Mouse (Mus musculus) common myeloid progenitor, adult 5-6 weeks (primary cell): ENCODE measurements at regions not wholly inside any gene's neighbourhood (a gene's known extent, or its start where the extent isn't known, plus 50 kb on each side); places are given as distances from the start of the nearest gene placed in this dataset.
A peak's percentile ranks its signal among the peaks of the same experiment; 100 is the strongest.

Source experiments
- ATAC-seq: replicated peaks from 2 replicates; pipeline ENCODE4 v1.8.0; 2016; ENCODE audit warnings: low read depth, mild to moderate bottlenecking, moderate TSS enrichment, inconsistent platforms; ENCODE audit not compliant: poor library complexity, severe bottlenecking

DNA sequence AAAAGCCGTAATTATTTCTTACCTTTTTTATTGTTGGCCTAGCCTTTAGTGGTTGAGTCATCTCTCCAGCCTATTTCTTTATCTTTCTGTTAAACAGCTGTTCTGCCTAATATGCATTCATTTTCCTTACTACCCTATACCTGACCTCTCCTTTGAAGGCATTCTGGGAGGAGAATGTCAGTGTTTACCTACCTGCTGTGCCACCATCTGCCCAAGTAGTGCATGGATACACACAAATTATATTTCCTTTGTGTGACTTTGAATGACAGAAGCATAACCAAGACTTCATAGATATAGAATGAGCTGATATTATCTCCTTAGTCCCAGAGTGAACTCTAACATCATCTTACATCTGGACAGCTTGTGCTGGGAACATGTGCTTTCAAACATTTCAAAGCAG, 293.5 kb upstream of the Tom1l1 start:
- no peak for ATAC-seq

DNA sequence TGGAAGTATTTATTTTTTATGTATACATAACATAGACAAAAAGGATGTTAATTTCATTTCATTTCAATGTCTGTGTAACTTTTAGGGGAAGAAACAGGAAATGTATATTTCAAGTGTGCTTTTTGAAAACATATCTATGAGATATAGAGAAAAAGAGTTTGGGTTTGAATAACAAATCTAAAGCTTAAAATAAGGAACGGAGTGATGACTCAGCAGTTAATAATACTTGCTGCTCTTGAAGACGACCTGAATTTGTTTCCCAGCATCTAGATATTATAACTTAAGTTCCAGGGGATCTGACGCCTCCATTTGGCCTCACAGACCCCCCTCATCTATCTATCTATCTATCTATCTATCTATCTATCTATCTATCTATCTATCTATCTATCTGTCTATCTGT, 290.1 kb upstream of the Tom1l1 start:
- no peak for ATAC-seq

DNA sequence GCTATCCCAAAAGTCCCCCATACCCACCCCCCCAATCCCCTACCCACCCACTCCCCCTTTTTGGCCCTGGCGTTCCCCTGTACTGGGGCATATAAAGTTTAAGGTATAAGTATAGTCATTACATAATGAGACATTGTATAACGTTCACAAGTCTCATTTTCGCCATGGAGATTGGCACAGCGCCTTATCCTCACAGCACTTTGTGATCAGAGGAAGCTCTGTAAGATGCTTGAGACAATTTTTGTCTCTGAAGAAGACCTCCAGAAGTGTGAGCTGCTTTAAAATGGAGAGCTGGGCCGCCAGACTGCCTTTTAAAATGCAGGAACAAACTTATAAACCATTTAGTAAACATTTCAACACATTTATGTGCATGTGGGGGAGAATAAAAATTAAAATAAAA, 252.9 kb upstream of the Tom1l1 start:
- ATAC-seq: no peak

DNA sequence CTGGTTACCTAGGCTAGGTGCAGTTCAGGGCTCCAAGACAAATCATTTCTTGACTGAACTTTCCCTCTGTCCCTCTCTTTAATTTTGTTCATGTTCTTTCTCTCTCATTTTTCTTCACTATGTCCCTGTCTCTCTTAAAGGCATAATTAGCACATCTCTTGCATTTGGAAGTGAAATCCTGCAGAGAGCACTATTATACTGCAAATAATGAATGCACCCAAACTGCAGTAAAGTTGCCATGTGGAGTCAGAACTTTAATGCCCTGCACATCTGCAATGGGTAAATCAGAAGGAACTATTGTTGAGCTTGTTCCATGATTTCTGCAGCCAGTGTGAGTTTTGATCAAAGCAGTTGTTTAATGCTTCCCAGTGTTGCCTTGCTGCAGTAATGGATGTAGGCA, 237.6 kb upstream of the Tom1l1 start:
- no peak for ATAC-seq

DNA sequence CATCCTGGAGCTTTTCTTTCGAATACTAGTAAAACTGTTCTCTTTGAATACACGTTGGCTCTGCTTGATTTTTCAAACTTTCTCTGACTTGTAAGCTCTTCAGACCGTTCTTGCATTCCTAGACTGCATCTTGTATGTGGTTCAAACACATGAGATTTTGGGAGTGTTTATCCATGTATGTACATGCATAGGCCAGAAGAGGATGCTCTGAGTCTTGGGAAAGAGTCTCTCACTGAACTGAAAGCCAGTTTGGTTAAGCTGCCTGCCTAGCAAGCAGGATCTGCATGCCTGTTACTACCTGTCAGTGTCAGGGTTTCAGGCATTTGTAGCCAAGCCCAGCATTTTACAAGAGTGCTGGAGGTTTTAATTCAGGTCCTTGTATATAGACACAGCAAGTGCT, 229.6 kb upstream of the Tom1l1 start:
- ATAC-seq: no peak

DNA sequence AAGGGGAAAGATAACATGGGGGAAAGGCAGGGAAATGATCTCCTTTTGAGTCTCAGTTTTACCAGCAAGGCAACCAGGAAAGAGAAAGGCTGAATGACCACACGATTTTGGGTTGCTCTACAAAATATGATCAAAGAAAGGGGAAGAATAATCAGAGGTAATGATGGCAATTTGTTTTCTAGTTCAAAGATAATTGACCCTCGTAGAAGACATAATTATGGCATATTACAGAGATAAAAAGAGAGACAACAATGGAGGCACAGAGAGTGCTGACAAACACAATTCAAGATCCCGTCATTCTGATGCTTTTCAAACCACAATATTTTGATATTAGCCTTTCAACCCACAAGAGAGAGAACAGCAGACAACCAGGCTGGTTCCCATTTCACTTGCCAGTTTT, 206.1 kb upstream of the Tom1l1 start:
- ATAC-seq: no peak

DNA sequence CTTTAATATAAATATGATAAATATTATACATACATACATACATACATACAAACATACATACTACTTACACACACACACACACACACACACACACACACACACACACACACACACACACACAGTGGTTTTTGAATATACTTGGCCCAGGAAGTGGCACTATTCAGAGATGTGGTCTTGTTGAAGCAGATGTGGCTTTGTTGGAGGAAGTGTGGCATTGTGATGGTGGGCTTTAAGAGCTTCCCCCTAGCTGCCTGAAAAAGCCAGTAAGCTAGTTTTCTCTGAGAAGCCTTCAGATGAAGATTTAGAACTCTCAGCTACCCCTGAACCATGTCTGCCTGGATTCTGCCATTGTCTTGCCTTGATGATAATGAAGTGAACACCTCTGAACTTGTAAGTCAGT, 185.0 kb upstream of the Tom1l1 start:
- peak; percentile 62 for ATAC-seq

DNA sequence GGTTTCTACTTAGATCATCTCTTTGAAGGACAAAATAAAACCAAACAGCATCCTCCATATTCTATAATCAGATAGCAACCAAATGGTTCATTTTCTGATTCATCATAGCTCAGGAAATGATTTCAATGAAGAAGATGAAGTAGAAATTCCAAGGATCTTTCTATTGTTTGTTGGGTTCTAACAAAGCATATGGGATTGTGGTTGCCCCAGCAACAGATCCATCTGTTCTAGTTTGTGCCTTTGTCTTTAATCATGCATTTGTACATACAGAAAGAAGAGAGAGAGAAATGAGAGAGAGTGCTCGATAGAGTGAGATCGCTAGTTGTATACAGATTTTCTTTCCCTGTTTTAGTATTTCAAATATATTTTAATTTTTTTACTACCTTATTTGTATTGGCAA, 183.5 kb upstream of the Tom1l1 start:
- no peak for ATAC-seq

DNA sequence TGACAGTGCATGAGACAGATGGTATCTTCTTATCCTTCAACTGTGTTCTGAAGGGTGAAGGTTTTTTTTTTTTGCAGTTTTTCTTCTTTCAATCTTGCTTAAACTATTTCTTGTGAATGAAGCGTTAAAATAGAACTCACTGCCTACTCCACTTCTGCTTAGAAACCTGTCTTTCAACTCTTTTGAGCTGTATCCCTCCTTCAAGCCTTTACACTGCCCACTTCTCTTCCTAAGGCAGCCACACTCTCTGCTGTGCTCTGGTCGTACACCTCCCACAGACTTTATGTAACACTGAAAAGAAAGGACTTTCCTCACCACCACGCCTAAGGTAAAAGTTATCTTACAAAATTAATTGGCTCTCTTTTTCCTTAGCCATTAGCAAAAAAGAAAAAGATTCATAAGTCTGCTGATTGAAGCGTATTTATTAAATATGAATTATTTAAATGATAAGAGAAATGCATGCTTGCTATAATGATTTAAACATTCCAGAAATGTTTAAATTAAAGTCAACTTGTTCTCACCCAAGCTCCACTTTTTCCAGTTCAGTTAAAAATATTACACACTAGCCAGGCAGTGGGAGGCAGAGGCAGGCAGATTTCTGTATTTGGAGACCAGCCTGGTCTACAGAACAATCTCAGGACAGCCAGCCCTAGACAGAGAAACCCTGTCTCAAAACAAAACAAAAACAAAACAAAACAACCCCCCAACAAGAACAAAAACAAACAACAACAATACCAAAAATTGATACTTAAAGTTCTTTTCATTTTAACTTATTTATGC, 176.0 kb upstream of the Tom1l1 start:
- ATAC-seq: no peak

DNA sequence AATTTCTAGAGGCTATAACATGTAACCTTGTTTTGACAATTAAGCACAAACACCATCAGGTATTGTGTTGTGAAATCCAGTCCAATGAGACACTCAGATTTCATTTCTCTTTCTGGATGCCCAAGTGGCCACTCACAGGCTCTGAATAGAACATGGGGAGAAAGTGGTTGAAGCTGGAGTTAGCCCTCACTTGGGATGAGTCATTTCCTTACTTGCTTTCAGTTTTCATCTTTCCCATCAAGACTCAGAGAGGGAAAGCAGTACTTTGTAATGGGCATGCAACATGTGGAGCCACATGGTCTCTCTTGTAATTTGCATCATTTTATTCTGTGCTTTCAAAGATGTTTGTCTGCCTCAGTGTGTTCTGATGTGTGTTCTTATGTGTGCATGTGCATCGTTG, 167.6 kb upstream of the Tom1l1 start:
- ATAC-seq: no peak

DNA sequence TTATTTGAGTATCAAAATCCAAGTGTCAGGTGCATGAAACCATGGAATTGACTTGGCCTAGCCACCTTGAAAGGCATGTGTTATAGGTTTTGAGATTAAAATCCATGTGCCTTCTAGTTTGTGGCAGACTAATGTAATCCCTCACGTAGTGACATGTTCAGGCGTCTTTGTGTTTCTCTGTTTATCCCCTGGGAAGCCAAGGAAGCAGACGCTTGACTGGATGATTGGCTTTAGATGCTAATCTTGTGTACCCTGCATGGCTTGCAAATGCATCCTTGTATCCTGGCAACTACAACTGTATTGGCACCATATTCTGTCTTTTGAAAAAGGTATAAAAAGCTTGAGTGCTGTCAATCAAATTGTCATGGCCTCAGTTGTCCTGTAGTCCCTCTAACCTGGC, 167.2 kb upstream of the Tom1l1 start:
- ATAC-seq: no peak

DNA sequence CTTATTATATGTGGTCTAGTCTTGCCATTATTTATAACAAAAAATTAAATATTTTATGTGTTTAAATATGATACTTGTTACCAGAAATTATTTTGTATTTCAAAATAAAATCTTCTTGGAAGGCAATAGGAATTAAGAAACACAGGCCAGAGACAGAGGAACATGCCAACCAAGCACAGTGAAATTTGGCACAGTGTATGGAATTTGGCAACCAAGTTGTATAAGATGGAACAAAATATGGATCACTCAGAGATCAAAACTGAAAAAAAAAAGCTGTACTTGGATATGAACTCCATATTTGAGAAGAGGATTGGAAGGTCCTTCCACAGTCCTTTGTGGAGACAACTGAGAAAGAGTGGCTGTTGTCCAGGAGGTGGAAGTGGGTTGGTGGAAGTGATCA, 163.1 kb upstream of the Tom1l1 start:
- ATAC-seq: no peak

DNA sequence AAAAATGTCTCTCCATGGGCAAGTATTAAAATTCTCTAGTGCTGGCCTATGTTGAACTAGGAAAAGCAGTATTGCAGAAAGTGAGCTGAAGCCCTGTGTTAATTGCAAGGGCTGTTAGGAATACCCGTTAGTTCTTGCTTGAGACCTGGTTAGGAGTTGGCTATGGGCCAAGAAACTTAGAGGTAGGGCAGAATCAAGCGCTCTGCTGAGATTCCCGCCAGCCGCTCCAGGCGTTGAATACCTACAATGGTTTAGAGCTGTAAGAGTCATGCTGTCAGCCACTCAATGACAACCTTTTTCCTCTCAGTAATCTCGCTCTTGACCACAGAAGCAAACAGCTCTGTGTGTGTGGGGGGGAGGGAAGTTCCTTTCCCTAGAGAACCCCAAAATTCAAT, 156.8 kb upstream of the Tom1l1 start:
- no peak for ATAC-seq

DNA sequence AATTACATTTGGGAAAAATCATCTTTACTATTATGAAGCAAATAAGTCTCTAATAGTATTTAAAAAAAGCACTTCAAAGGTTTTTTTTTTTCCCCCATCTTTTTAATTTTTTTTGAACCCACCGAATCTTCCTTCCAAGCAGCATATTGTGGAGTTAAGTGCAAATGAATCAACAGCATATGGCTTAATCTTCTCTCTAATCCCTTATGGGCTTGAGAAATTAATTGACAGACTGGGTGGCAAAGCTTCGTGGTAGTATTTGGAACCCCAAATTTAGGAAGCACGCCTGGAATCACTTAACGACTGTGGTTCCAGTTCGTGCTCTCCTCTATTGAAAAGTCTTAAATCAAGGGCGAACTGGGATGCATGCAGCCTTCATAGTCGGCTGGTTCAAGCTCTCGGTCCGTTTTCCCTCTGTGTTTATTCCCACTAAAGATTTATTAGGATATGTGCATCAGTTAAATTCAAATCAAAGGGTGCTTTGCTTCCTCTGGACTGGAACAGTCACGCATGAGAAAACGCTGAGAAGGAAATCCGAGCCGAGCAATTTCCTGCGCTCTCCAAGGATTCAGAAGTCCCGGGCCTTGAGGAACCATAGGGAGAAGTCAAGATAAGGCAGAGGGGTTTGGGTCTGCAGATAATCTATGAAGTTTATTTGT, 156.2 kb upstream of the Tom1l1 start:
- ATAC-seq: no peak

DNA sequence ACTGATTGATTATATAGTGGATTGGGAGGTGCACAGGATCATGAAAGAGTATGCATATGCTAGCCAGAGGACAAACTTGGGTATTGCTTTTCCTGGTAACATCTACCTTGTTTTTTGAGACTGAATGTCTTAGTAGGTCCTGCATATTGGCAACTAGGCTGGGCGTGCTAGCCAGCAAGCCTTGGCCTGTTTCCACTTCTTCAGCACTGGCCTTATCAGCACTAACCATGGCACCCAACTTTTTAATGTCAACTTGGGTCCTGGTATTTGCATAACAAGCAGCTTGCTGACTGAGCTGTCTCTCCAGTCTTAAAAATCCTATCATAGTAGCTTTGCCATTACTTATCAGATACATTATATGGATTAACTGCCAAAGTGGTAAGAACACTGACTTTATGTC, 150.0 kb upstream of the Tom1l1 start:
- no peak for ATAC-seq

DNA sequence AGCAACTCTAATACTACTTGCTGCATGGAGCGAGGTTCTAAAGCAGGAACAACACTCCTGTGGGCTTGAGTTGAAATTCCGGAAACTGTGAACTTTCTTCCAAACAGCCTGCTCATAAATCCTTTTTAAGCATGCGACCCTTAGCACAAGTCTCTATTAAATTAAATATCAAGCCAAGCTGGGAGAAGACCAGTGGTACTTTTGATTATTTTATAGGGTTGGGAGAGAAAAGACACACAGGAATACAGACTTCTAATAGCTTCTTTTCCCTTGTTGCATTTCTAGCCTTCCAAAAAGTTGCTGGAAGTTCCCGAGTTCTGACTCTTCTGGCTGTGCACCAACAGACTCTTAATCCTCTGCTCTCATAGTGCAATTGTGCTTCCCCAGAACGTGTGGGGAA, 136.6 kb upstream of the Tom1l1 start:
- no peak for ATAC-seq

DNA sequence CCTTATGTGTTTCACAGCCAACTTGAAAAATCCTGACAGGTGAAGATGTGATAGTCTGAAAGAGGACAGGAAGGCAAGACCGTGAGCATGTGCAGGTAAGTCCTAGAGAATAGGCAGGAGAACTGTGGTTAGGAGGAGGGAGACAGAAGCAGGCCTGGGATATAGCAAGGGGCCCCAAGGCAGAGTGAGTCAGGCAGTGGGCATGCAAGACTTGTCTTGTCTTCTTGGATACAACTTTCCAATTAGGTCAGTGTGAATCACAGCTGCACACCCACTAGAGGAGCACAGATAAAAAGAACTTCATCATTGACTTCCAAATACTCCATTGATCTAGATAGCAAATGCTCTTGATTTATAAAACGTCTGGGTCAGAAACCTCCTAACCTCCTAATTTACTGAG, 128.6 kb upstream of the Tom1l1 start:
- ATAC-seq: no peak

DNA sequence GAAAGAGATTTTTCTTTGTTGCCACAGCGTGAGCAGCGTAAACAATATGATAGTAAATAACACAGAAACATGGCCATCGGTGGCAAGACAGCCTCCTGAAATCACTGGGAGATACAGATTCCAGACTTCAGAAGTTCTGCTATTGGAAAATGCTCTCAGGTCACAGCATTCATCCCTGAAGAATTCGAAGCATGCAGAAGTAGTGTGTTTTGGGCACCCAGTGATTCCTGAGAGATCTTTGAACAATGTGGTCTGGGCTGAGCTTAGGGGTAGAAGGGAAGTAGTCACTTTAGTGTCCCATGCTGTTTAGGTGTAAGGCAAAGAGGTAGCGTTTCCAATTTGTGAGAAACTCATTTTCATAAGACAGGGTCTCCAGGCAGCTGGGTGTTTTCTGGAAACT, 126.3 kb upstream of the Tom1l1 start:
- no peak for ATAC-seq

DNA sequence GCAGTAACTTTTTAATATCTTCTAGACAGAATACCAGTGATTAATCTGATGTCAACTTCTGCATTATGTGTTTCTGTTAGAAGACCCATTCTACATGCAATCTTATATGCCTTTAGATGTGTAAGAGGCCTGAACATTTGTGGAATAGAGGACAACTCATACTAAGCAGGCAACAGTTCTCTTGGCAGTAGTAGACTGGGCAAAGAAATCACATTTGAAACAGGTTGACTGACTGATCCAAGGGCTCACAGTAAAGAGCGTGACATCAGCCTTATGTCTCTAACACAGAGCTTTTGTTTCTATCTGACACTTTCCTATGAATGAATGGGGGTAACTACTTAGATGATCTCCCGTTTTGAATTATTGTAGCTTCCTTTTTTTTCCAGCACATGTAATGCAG, 124.8 kb upstream of the Tom1l1 start:
- ATAC-seq: no peak

DNA sequence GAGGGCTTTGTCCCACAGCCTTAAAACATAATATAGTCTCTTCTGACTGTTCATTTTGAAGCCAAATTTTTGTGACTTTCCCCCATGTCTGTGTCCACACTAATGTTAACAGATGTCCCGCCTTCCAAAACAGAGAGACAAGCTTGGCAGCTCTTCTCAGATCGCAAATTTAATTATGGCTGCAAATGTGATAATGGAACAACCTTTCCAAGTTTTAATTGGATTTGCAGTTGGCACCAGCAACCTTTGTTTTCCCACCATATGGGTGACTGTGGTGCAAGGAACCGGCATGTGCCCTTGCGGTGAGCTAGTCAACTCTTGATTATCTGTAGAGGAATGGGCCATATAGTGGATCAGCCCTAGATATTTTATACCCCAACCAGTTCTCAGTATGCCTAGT, 124.4 kb upstream of the Tom1l1 start:
- no peak for ATAC-seq

DNA sequence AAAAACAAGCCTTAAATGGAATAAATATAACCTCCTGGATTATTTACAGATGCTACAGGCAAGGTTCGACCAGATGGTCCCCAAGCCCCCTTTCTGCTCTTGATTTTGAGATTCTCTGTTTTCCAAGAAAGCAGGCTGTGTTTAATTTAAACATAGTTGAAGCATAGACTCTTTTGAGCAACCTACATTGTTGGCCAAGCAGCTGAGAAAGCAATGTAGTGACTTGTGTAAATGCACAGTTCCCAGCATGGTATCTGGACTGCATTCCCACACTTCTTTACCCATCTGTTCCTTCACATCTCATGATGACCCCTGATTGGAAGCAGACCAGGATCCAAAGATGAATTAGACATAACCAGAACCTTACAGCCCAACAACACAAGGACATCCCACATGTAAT, 120.3 kb upstream of the Tom1l1 start:
- no peak for ATAC-seq

DNA sequence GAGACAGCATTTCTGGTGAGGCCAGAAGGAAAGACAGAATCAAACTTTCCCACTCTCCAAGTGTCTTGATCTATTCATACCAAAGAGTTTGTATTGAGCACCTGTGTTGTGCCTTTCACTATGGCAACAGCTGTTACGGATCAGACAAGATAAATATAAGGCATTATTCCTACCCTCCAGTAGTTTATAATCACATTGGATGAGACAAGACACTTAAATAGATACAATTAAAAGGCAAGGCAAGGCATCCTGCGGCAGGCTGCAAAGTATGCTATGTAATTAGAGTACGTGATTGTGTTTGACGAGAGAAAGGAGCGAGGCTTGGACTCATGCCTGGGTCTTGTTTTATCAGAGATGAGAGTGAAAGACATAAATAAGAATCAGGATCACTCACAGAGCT, 119.2 kb upstream of the Tom1l1 start:
- ATAC-seq: no peak
